In genomic region chr9:72958521-72959450, GRCm38 (mm10) we compare ENCODE assay signal across 8 mouse cellular contexts. TPM values are rescaled to one million over a fixed set of nuclear protein-coding genes. Genes with fewer than 3 reads are reported as not detected.
DNase-seq lines count a peak whose midpoint lies in the region; ATAC-seq and TF ChIP-seq lines count a peak whose summit lies in the region.

Dyx1c1 (plus strand) TSS chr9:72958785.
Gm44503 (plus strand) TSS chr9:72958852.

- peak; percentile 74 for DNase-seq in G1E (ENCODE audit: low spot score)
- peak; percentile 69 to 72 for DNase-seq in cerebellum, adult 2 months
- peak; percentile 46 to 69 for DNase-seq in frontal cortex, adult 2 months (ENCODE audit: extremely low spot score in 1 of 2, low spot score in 1 of 2)
- DNase-seq in hindbrain, embryonic 11.5 days (ENCODE audit: low spot score): peak; percentile 92
- DNase-seq in layer of hippocampus, adult 9-11 months: peak; percentile 77
- DNase-seq in ovary, postnatal 10 days (ENCODE audit: low spot score): peak; percentile 40
- peak; percentile 91 for DNase-seq in thymus, postnatal 0 days (ENCODE audit: low spot score)

- no peak within 1 kb of the TSS for H3K27ac ChIP-seq in cerebellum, adult 2 months (ENCODE audit: insufficient read depth, low read length)
- peak within 1 kb of the TSS; percentile 61; the same call in 1 of the 2 replicates for H3K27ac ChIP-seq in hindbrain, embryonic 11.5 days (ENCODE audit: low read depth, low read length)
- H3K27ac ChIP-seq in lung, embryonic 16.5 days (ENCODE audit: low read length): peak within 1 kb of the TSS; percentile 61

- ATAC-seq in G1E (ENCODE audit: extremely low read depth, insufficient number of reproducible peaks, low FRiP score, poor library complexity, severe bottlenecking): peak; percentile 82
- peak; percentile 95 for ATAC-seq in hindbrain, embryonic 11.5 days (ENCODE audit: low FRiP score)
- peak; percentile 93 for ATAC-seq in lung, embryonic 16.5 days (ENCODE audit: low read depth)

- H3K36me3 ChIP-seq in G1E (replicated peaks): no peaks in the 10 kb centered on the region
- no peaks in the 10 kb centered on the region for H3K36me3 ChIP-seq in hindbrain, embryonic 11.5 days (ENCODE audit: control insufficient read depth, insufficient read depth, low read length)
- no peaks in the 10 kb centered on the region for H3K36me3 ChIP-seq in lung, embryonic 16.5 days (ENCODE audit: control insufficient read depth, insufficient read depth, low read length)

- H3K27me3 ChIP-seq in G1E (ENCODE audit: insufficient read depth, low read length): no peaks in the 10 kb centered on the region
- no peaks in the 10 kb centered on the region for H3K27me3 ChIP-seq in cerebellum, adult 2 months (ENCODE audit: control insufficient read depth, insufficient read depth, low read length)
- no peaks in the 10 kb centered on the region for H3K27me3 ChIP-seq in hindbrain, embryonic 11.5 days (ENCODE audit: control insufficient read depth, insufficient read depth, low read length)
- H3K27me3 ChIP-seq in lung, embryonic 16.5 days (ENCODE audit: control insufficient read depth, insufficient read depth, low read depth, low read length): no peaks in the 10 kb centered on the region

- no peak for TF ChIP-seq CTCF in G1E (IDR thresholded peaks at IDR 0.05; ENCODE audit: low read depth, low read length)
- TF ChIP-seq CTCF in cerebellum, adult 2 months (IDR thresholded peaks at IDR 0.05; ENCODE audit: borderline replicate concordance, insufficient read depth, low read depth, low read length): no peak

- peak within 1 kb of the TSS; percentile 63 for H3K9ac ChIP-seq in hindbrain, embryonic 11.5 days (ENCODE audit: low read depth, low read length)
- peak within 1 kb of the TSS; percentile 72 for H3K9ac ChIP-seq in lung, embryonic 16.5 days (ENCODE audit: low read length)

- H3K9me3 ChIP-seq in G1E (replicated peaks): no peaks in the 10 kb centered on the region
- H3K9me3 ChIP-seq in hindbrain, embryonic 11.5 days (ENCODE audit: control insufficient read depth, low read length): no peaks in the 10 kb centered on the region
- H3K9me3 ChIP-seq in lung, embryonic 16.5 days (ENCODE audit: control insufficient read depth, low read length): no peaks in the 10 kb centered on the region

- peak within 1 kb of the TSS; percentile 73 for H3K4me2 ChIP-seq in hindbrain, embryonic 11.5 days (replicated peaks; ENCODE audit: low read depth, low read length)
- H3K4me2 ChIP-seq in lung, embryonic 16.5 days (ENCODE audit: low read depth, low read length): peak within 1 kb of the TSS; percentile 77

- H3K4me3 ChIP-seq in G1E (ENCODE audit: low read depth, low read length): peak within 1 kb of the TSS; percentile 78
- H3K4me3 ChIP-seq in cerebellum, adult 2 months (replicated peaks; ENCODE audit: insufficient read depth, low read depth, low read length): peak within 1 kb of the TSS; percentile 90
- peak within 1 kb of the TSS; percentile 58 for H3K4me3 ChIP-seq in hindbrain, embryonic 11.5 days (ENCODE audit: low read depth, low read length)
- H3K4me3 ChIP-seq in lung, embryonic 16.5 days (ENCODE audit: low read length): peak within 1 kb of the TSS; percentile 75

- H3K4me1 ChIP-seq in G1E (ENCODE audit: insufficient read depth, low read depth, low read length): peaks cover 37% of the 10 kb centered on the region
- no peaks in the 10 kb centered on the region for H3K4me1 ChIP-seq in cerebellum, adult 2 months (ENCODE audit: control insufficient read depth, insufficient read depth, low read length)
- H3K4me1 ChIP-seq in hindbrain, embryonic 11.5 days (replicated peaks; ENCODE audit: control insufficient read depth, insufficient read depth, low read length): no peaks in the 10 kb centered on the region
- H3K4me1 ChIP-seq in lung, embryonic 16.5 days (replicated peaks; ENCODE audit: control insufficient read depth, insufficient read depth, low read length): no peaks in the 10 kb centered on the region

- 2% methylated on average over 43 of the region's 43 CpGs for whole genome bisulfite sequencing in cerebellum, adult 2 months
- 2% methylated on average over 43 of the region's 43 CpGs for WGBS in hindbrain, embryonic 11.5 days
- 1% methylated on average over 43 of the region's 43 CpGs for WGBS in lung, embryonic 16.5 days

- peak; percentile 33; the same call in 1 of the 2 replicates for TF ChIP-seq POLR2A in cerebellum, adult 2 months (IDR thresholded peaks at IDR 0.05; ENCODE audit: borderline replicate concordance, insufficient read depth, low read length)

RNA-seq across cellular contexts. Expression of gene Dyx1c1, which starts in this region (rescaled TPM):
- total RNA-seq in G1E (2014; fragmentation: Nextera tagmentation) (1.9 and 2.1 TPM in 2 replicates), G1E (2017) (0.17 and 0.22 TPM in 2 replicates)
- 0.03 TPM in 1 of 2 replicates, not detected in the other for polyA plus RNA-seq in G1E (2012)
- 1.7 and 2.1 TPM in 2 replicates for polyA plus RNA-seq in cerebellum, adult 2 months (2012; rRNA removed)
- polyA plus RNA-seq in frontal cortex, adult 2 months (2012; rRNA removed): 1.9 and 3.3 TPM in 2 replicates
- 3.0 and 3.8 TPM in 2 replicates for polyA plus RNA-seq in hindbrain, embryonic 11.5 days (2014; fragmentation: Nextera tagmentation; extraction: Ambion mirVana)
- polyA plus RNA-seq in lung, embryonic 16.5 days (2015; fragmentation: Nextera tagmentation; extraction: Ambion mirVana): 2.3 and 2.4 TPM in 2 replicates
- 0.79 and 1.4 TPM in 2 replicates for polyA plus RNA-seq in thymus, postnatal 0 days (2015; fragmentation: Nextera tagmentation; extraction: Ambion mirVana)

RNA-seq across cellular contexts. Expression of gene Gm44503, which starts in this region (rescaled TPM):
- total RNA-seq in G1E (2014; fragmentation: Nextera tagmentation) (not detected in 2 replicates), G1E (2017) (0.23 TPM in 1 of 2 replicates, not detected in the other)
- polyA plus RNA-seq in G1E (2012): 0.04 TPM in 1 of 2 replicates, not detected in the other
- 0.07 TPM in 1 of 2 replicates, not detected in the other for polyA plus RNA-seq in cerebellum, adult 2 months (2012; rRNA removed)
- not detected in 2 replicates for polyA plus RNA-seq in frontal cortex, adult 2 months (2012; rRNA removed)
- 0.37 TPM in 1 of 2 replicates, not detected in the other for polyA plus RNA-seq in hindbrain, embryonic 11.5 days (2014; fragmentation: Nextera tagmentation; extraction: Ambion mirVana)
- not detected in 2 replicates for polyA plus RNA-seq in lung, embryonic 16.5 days (2015; fragmentation: Nextera tagmentation; extraction: Ambion mirVana)
- polyA plus RNA-seq in thymus, postnatal 0 days (2015; fragmentation: Nextera tagmentation; extraction: Ambion mirVana): not detected in 2 replicates

Comparison
In these comparisons a context has a peak if more than half of its experiments do, and no peak if none do; other contexts are left out.
1. DNase-seq: peak in every context shown above with its lines; median percentile 92 in hindbrain, embryonic 11.5 days; 91 in thymus, postnatal 0 days; 77 in layer of hippocampus, adult 9-11 months; 74 in G1E; 70 in cerebellum, adult 2 months; 58 in frontal cortex, adult 2 months; 40 in ovary, postnatal 10 days.